Mouse (Mus musculus): ENCODE measurements around the gene Slc18a3. TPM values are rescaled to one million over a fixed set of nuclear protein-coding genes. Genes with fewer than 3 reads are reported as not detected.

Slc18a3 gene
- polyA plus RNA-seq (2012; rRNA removed): 1.8 and 7.2 TPM in 2 replicates

DNA sequence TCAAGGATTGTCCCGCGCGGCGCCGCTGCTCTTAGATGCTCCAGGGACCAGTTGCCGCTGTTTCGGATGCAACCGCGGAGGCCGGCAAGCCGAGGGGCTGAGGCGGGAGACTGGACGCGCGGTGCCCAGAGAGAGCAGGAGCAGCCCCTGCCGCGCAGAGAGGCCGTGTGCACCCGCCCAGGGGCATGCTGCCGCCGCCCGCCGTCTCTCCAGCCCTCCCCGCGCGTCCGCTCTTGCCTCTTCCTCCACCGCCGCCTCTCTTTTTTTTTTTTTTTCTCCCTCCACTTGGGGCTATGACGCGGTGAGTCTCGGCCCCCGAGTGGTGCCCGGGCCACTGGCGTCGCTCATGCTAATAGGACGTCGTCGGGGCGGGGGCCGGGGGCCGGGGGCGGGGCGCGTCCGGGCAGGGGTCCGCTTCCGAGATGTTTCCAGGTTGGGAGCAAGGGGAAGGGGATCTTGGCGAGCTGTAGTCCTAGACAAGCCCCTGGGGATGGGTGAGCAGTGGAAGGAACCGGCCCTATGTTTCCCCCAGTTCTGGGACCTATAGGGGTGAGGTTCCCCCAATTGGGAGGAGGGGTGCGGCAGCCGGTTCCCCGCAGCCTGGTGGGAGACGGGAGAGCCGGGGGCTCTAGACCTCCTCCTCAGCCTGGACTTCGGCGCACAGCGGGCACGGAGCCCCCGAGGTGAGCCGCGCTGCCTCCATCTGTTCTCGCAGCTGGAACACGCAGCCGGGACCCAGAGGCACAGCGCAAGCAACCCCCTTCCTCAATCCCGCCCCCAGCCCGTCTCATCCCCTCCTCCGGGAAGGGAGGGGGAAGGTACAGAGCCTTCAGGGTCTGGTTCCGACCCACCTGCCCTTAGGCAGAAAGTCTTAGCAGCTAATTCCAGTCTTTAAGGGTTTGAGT is at the start of gene Slc18a3:
TSS of gene Slc18a3 (minus strand) at position 250 of the 905 bp plus-strand sequence.
- no peak for TF ChIP-seq CTCF (IDR thresholded peaks at IDR 0.05; ENCODE audit: borderline replicate concordance, extremely low read depth, insufficient read depth, insufficient read length)
- no peak for TF ChIP-seq POLR2A (IDR thresholded peaks at IDR 0.05; ENCODE audit: borderline replicate concordance, extremely low read depth, insufficient read depth, insufficient read length, poor library complexity, severe bottlenecking)
- peak; percentile 22 for DNase-seq (ENCODE audit: low read depth)

DNA sequence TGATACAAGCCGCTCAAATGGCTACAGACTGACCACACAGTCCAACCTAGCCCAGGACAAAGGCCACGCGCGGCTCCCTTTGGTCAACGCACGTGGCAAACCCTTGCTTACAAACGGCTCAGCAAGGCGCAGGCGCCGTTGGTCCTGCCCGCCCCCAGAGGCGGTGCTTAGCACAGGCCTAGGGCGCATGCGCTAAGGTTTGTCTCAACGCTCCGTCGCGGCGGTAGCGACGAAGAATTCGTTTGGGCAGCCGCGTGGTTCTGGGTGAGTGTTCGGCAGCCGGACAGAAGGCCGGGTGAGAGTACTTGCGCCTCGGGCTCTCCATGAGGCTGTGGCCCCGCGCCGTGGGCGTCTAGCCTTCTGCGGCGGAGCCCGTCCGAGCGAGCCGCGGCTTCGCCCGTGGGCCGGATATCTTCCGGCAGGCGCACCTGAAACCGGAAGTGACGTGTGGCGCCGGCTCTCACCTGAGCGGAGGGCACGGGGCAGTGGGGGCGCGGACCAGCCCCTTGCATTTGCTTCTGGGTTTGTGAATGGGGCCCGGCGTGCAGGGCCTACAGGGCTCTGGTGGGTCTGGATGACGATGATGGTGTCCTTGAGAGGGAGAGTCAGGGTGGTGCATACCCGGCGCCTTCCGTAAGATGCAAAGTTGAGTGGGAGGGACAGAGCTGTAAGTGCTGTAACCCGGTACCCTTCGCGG is 48.8 kb upstream of the Slc18a3 start, which contains the start of gene Ercc6:
TSS of gene Ercc6 (plus strand) at position 186 of the 697 bp plus-strand sequence.
- TF ChIP-seq CTCF (IDR thresholded peaks at IDR 0.05; ENCODE audit: borderline replicate concordance, extremely low read depth, insufficient read depth, insufficient read length): no peak
- peak; percentile 69; the same call in 1 of the 2 replicates for TF ChIP-seq POLR2A (IDR thresholded peaks at IDR 0.05; ENCODE audit: borderline replicate concordance, extremely low read depth, insufficient read depth, insufficient read length, poor library complexity, severe bottlenecking)
- peak; percentile 98 for DNase-seq (ENCODE audit: low read depth)

GRCm38 (mm10) chr14:32512912-32513311 is 48.3 kb upstream of the Slc18a3 start:
- TF ChIP-seq CTCF (IDR thresholded peaks at IDR 0.05; ENCODE audit: borderline replicate concordance, extremely low read depth, insufficient read depth, insufficient read length) (no peak), POLR2A (IDR thresholded peaks at IDR 0.05; ENCODE audit: borderline replicate concordance, extremely low read depth, insufficient read depth, insufficient read length, poor library complexity, severe bottlenecking) (no peak)
- DNase-seq (ENCODE audit: low read depth): no peak

GRCm38 (mm10) chr14:32509443-32509961 is 44.9 kb upstream of the Slc18a3 start:
- no peak for DNase-seq (ENCODE audit: low read depth)
- TF ChIP-seq POLR2A (IDR thresholded peaks at IDR 0.05; ENCODE audit: borderline replicate concordance, extremely low read depth, insufficient read depth, insufficient read length, poor library complexity, severe bottlenecking): no peak

GRCm38 (mm10) chr14:32508105-32508835 is 43.6 kb upstream of the Slc18a3 start:
- no peak for DNase-seq (ENCODE audit: low read depth)

DNA sequence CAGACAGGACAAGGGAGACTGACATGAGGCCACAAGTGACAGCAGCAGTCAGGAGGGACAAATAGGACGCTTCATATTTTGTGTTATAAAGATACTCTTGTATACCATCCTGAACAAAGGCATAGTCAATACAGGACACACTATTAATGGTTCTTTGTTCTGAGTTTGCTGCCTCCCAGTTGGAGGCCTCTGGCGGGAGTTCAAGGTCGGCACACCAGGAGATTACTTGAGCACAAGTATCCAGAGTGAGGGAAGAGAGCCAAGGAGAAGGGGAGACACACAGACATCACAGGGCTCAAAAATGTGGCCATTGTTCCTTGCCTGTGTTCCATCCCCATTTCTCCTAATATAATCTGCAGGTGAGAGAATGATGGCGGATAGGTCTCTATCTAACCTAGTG is 42.6 kb upstream of the Slc18a3 start:
- no peak for DNase-seq (ENCODE audit: low read depth)
- TF ChIP-seq CTCF (IDR thresholded peaks at IDR 0.05; ENCODE audit: borderline replicate concordance, extremely low read depth, insufficient read depth, insufficient read length) (no peak), POLR2A (IDR thresholded peaks at IDR 0.05; ENCODE audit: borderline replicate concordance, extremely low read depth, insufficient read depth, insufficient read length, poor library complexity, severe bottlenecking) (no peak)

More at GRCm38 (mm10) chr14:32508105-32508835, 43.6 kb upstream of the Slc18a3 start:
- TF ChIP-seq POLR2A (IDR thresholded peaks at IDR 0.05; ENCODE audit: borderline replicate concordance, extremely low read depth, insufficient read depth, insufficient read length, poor library complexity, severe bottlenecking): no peak
- no peak for TF ChIP-seq CTCF (IDR thresholded peaks at IDR 0.05; ENCODE audit: borderline replicate concordance, extremely low read depth, insufficient read depth, insufficient read length)

DNA sequence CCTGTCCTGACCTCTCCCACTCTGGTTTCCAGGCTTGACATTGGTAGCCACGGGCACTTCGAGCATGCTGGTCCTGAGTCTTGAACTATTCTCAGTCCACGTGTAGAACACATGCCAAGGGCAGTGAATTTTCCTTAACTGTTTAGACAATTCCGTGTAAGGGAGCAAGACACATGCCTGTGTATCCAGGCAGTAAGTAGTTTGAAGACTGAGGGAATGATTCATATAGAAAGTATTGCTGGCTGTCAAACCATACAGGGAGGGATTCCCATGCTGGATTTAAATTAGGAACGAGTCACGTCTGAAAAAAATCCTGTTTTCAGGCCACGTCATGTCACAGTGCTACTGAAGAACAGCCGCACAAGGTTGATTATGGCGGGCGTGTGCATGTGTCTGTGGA is 41.7 kb upstream of the Slc18a3 start:
- no peak for DNase-seq (ENCODE audit: low read depth)
- TF ChIP-seq POLR2A (IDR thresholded peaks at IDR 0.05; ENCODE audit: borderline replicate concordance, extremely low read depth, insufficient read depth, insufficient read length, poor library complexity, severe bottlenecking) (no peak), CTCF (IDR thresholded peaks at IDR 0.05; ENCODE audit: borderline replicate concordance, extremely low read depth, insufficient read depth, insufficient read length) (no peak)

DNA sequence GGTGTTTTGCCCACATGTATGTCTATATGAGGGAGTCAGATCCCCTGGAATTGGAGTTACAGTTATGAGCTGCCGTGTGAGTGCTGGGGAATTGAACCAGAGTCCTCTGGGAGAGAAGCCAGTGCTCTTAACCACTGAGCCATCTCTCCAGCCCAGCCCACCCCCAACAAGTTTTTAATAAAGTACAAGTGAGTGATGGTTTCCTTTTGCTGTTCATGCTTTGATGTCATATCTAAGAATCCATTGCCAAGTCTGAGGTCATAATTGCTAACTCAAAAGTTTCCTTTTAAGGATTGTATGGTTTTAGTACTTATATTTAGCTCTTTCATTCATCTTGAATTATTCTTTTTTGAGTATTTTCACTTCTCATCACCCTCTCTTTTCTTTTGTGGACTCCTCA is 39.2 kb upstream of the Slc18a3 start:
- no peak for TF ChIP-seq CTCF (IDR thresholded peaks at IDR 0.05; ENCODE audit: borderline replicate concordance, extremely low read depth, insufficient read depth, insufficient read length)
- TF ChIP-seq POLR2A (IDR thresholded peaks at IDR 0.05; ENCODE audit: borderline replicate concordance, extremely low read depth, insufficient read depth, insufficient read length, poor library complexity, severe bottlenecking): no peak
- DNase-seq (ENCODE audit: low read depth): no peak

GRCm38 (mm10) chr14:32502764-32503688 is 38.4 kb upstream of the Slc18a3 start:
- TF ChIP-seq POLR2A (IDR thresholded peaks at IDR 0.05; ENCODE audit: borderline replicate concordance, extremely low read depth, insufficient read depth, insufficient read length, poor library complexity, severe bottlenecking): no peak
- TF ChIP-seq CTCF (IDR thresholded peaks at IDR 0.05; ENCODE audit: borderline replicate concordance, extremely low read depth, insufficient read depth, insufficient read length): no peak
- DNase-seq (ENCODE audit: low read depth): peak; percentile 75

DNA sequence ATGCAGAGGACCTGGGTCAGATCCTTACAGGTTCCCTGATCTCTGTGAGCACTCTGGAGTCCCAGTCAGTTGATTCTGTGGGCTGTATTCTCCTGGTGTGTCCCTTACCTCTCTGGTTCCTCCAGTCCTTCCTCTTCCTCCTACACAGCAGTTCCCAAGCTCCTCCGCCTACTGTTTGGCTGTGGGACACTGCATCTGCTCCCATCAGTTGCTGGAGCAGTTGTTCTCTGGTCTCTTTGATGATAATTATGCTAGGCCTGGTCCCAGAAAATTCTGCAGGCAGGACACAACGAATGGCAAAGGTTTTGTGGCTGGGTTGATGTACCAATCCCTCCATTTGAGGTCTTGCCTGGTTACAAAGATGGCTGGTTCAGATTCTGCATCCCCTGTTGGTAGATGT is 36.7 kb upstream of the Slc18a3 start:
- DNase-seq (ENCODE audit: low read depth): no peak
- no peak for TF ChIP-seq CTCF (IDR thresholded peaks at IDR 0.05; ENCODE audit: borderline replicate concordance, extremely low read depth, insufficient read depth, insufficient read length)
- TF ChIP-seq POLR2A (IDR thresholded peaks at IDR 0.05; ENCODE audit: borderline replicate concordance, extremely low read depth, insufficient read depth, insufficient read length, poor library complexity, severe bottlenecking): no peak

Measured in brain, embryonic 14.5 days (tissue).